Mouse (Mus musculus): Measurements from ENCODE around the gene Dnaaf2. TPM values are rescaled to one million over a fixed set of nuclear protein-coding genes. Genes with fewer than 3 reads are reported as not detected.

The Dnaaf2 gene
- total RNA-seq, 2 experiments from 2014 or later = 1.2 to 1.5 TPM

Small RNA genes within 50 kb of the gene (microRNA-seq; reads per million reads assigned to microRNA genes)
- gene Gm47287 (0 reads per million in 2 experiments), gene Gm47295 (1.3 to 5.0 reads per million in 2 experiments)

Other genes with a start within 250 kb of the Dnaaf2 start
- 1,000 to 10,000 TPM; 1,051 to 1,052 TPM for gene Rps29, start 39.2 kb downstream of the Dnaaf2 start, total RNA-seq (2021)
- gene Lrr1, start 29.6 kb downstream of the Dnaaf2 start, total RNA-seq (2021) = not detected
- 100 to 1,000 TPM; 180 to 187 TPM for gene Rpl36al, start 14.3 kb downstream of the Dnaaf2 start, total RNA-seq (2021)
- gene Mgat2, start 14.3 kb downstream of the Dnaaf2 start, total RNA-seq (2021) = 10 to 100 TPM; 26.5 to 30.4 TPM
- 1 to 10 TPM; 3.8 to 5.9 TPM for gene Gm49383, start 1.3 kb downstream of the Dnaaf2 start, total RNA-seq (2021)
- 1 to 10 TPM; 3.9 to 4.7 TPM for gene Gm49384, start 5.8 kb upstream of the Dnaaf2 start, total RNA-seq (2021)
- gene Pole2, start 29.8 kb upstream of the Dnaaf2 start, total RNA-seq (2021) = under 1 TPM; 0.48 to 0.76 TPM
- 10 to 100 TPM; 18.8 to 20.3 TPM for gene Klhdc1, start 42.7 kb upstream of the Dnaaf2 start, total RNA-seq (2021)
- gene Klhdc2, start 98.3 kb upstream of the Dnaaf2 start, total RNA-seq (2021) = 100 to 1,000 TPM; 131 to 141 TPM
- gene Nemf, start 158.7 kb upstream of the Dnaaf2 start, total RNA-seq (2021) = 10 to 100 TPM; 46.0 to 46.6 TPM
- 10 to 100 TPM; 52.8 to 58.2 TPM for gene Arf6, start 173.7 kb upstream of the Dnaaf2 start, total RNA-seq (2021)
- 1 to 10 TPM in 1 of 2 experiments, under 1 TPM in 1; 0.96 to 1.5 TPM for gene Gm9887, start 174.0 kb upstream of the Dnaaf2 start, total RNA-seq (2021)

All from left cerebral cortex, postnatal 25 days (tissue).